Mouse (Mus musculus): ENCODE results near the gene Rasgrp4. TPM values are rescaled to one million over a fixed set of nuclear protein-coding genes. Genes with fewer than 3 reads are reported as not detected.

Rasgrp4 gene
- polyA plus RNA-seq, 1 experiment from 2014 or later: 0.58 TPM

Other genes starting within 250 kb of the Rasgrp4 start
- gene Actn4, start 172.5 kb upstream of the Rasgrp4 start, polyA plus RNA-seq (2014; fragmentation: Nextera tagmentation; extraction: Ambion mirVana): 190 and 201 TPM in 2 replicates
- gene Eif3k, start 153.0 kb upstream of the Rasgrp4 start, polyA plus RNA-seq (2014; fragmentation: Nextera tagmentation; extraction: Ambion mirVana): 439 and 446 TPM in 2 replicates
- gene Map4k1, start 152.8 kb upstream of the Rasgrp4 start, polyA plus RNA-seq (2014; fragmentation: Nextera tagmentation; extraction: Ambion mirVana): 6.4 and 8.1 TPM in 2 replicates
- gene Ryr1, start 9.7 kb upstream of the Rasgrp4 start, polyA plus RNA-seq (2014; fragmentation: Nextera tagmentation; extraction: Ambion mirVana): 0.93 and 0.98 TPM in 2 replicates
- 10.8 and 11.7 TPM in 2 replicates for gene Fam98c, start 21.4 kb downstream of the Rasgrp4 start, polyA plus RNA-seq (2014; fragmentation: Nextera tagmentation; extraction: Ambion mirVana)
- 0.15 and 0.77 TPM in 2 replicates for gene Ggn, start 35.4 kb downstream of the Rasgrp4 start, polyA plus RNA-seq (2014; fragmentation: Nextera tagmentation; extraction: Ambion mirVana)
- 4.9 and 5.3 TPM in 2 replicates for gene Spred3, start 35.6 kb downstream of the Rasgrp4 start, polyA plus RNA-seq (2014; fragmentation: Nextera tagmentation; extraction: Ambion mirVana)
- 321 and 334 TPM in 2 replicates for gene Psmd8, start 45.9 kb downstream of the Rasgrp4 start, polyA plus RNA-seq (2014; fragmentation: Nextera tagmentation; extraction: Ambion mirVana)
- gene Catsperg1, start 79.2 kb downstream of the Rasgrp4 start, polyA plus RNA-seq (2014; fragmentation: Nextera tagmentation; extraction: Ambion mirVana): 0.79 TPM in 1 of 2 replicates, not detected in the other
- gene Kcnk6, start 97.7 kb downstream of the Rasgrp4 start, polyA plus RNA-seq (2014; fragmentation: Nextera tagmentation; extraction: Ambion mirVana): 0.45 and 0.53 TPM in 2 replicates
- gene Yif1b, start 103.5 kb downstream of the Rasgrp4 start, polyA plus RNA-seq (2014; fragmentation: Nextera tagmentation; extraction: Ambion mirVana): 86.1 and 90.5 TPM in 2 replicates
- gene 2200002D01Rik, start 113.6 kb downstream of the Rasgrp4 start, polyA plus RNA-seq (2014; fragmentation: Nextera tagmentation; extraction: Ambion mirVana): 1.5 and 2.6 TPM in 2 replicates
- 71.4 and 84.5 TPM in 2 replicates for gene Spint2, start 147.1 kb downstream of the Rasgrp4 start, polyA plus RNA-seq (2014; fragmentation: Nextera tagmentation; extraction: Ambion mirVana)
- 18.0 and 21.0 TPM in 2 replicates for gene Ppp1r14a, start 154.5 kb downstream of the Rasgrp4 start, polyA plus RNA-seq (2014; fragmentation: Nextera tagmentation; extraction: Ambion mirVana)
- gene Dpf1, start 169.1 kb downstream of the Rasgrp4 start, polyA plus RNA-seq (2014; fragmentation: Nextera tagmentation; extraction: Ambion mirVana): 19.8 and 27.9 TPM in 2 replicates

Data from embryonic facial prominence, embryonic 11.5 days (tissue).